Mouse (Mus musculus) testis, postnatal 14 days (tissue): ENCODE data around the gene Hmgn2.
A peak's percentile ranks its signal among the peaks of the same experiment; 100 is the strongest.
"Not testable (repeated sequence)": the region's sequence is repeated elsewhere in the genome, so short reads cannot be mapped to it uniquely, and the experiment has no call there.

Experiments
- DNase-seq: peaks from one replicate; pipeline ENCODE4 v3.0.0; 2021; ENCODE audit warnings: low spot score

Hmgn2 gene

DNA sequence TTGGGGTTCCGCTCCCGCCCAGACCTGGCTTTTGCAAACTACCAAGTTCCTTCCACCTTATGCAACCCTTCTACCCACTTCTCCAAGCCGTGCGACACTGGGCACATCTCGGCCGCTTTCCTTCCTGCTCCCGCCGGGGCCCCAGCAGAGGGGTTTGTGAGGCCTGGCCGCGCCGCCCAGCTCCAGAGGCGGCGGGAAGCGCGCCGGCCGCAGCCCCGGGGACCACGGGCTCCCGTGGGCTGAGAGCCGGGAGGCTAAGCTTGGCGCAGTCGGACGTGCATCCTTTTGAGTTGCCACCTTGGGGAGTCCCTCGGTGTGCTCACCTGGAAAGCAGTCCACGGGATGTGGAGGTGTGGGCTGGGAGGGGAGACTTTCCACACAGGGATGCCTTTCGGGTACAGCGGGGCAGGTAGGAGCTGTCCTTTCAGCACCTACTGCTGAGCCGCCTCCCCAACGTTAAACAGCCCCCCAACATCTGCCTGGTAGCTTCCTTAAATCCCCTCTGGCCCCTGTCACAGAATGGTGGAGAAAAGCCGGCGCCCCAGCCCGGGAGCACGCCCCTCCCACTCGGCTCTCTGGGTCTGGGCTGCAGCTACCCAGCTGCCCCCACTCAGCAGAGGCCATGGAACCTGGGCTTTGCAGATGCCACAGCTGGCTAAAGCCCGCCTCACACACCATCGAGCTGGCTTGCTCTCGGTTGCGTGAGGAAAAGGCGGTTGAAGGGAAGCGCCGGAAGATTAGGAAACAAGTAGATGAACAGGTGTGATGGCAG lies at the start of gene Hmgn2:
TSS of gene Hmgn2 (minus strand) at position 501 of the 772 bp plus-strand sequence.
- DNase-seq = peak; percentile 71

DNA sequence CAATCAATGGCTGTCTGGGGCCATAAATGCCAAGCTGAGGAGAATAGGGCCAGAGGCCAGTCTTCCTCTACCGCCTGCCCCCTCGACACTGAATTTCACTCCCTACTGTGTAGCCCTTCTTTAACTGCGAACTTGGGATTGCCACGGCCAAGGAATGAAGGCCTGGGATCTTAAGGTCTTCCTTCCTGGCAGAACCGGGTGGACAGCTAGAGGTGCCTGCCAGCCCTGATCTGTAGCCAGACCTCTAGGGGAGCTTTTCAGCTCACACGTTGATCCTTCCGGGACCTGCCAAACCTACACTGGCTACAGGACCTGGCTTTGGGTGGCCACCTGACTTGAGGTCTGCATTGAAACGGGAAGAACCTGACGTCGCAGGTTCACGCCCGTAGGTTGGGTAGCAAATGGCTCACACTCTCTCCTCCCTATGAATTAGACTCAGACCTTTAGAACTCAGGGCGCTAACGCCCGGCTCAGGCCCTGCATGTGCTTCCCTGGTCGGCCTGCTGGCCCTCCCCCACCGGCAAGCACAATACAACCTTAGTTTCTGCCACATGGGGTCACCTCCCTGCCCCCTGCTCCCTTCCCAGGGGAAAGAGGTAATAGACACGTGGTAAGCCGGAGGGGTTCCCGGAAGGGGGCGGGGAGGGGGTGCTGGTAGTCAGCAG lies 48.9 kb upstream of the Hmgn2 start:
- DNase-seq = no peak

DNA sequence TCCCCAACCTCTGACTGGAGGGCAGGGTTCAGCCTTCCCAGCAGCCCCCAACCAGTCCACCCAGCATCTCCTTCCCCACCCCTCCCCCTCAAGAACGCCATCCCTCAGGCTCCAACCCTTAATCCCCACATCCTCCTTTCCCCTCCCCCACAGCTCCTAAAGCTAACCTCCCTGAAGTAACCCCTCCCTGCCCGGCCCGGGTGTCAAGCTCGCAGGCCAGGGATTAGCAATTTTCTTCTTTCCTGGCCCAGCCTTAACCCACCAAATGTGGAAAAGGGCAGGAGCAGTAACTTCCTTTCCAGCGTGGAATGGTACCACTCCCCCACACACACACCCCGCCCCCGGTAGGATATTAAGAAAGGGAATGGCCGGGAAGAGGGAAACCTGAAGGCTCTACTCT lies 48.3 kb upstream of the Hmgn2 start:
- no peak for DNase-seq

DNA sequence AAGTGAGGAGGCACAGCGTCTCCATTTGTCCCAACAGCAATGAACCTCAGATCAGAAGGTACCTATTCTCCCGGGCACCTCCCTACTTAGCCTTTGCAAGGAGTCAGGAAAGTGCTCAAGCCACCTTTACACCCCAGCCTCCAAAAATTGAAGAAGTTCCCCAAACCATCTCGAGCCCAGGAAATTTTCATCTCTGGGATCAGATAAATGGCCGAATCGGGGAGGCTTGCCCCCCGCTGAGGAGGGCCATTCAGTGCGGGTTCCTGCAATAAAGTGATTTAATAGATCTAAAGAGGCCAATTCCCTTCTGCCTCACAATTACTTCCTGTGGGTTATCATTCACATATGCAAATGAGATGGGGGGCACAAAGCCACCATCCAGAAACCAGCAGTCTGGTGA lies 47.8 kb upstream of the Hmgn2 start:
- no peak for DNase-seq

DNA sequence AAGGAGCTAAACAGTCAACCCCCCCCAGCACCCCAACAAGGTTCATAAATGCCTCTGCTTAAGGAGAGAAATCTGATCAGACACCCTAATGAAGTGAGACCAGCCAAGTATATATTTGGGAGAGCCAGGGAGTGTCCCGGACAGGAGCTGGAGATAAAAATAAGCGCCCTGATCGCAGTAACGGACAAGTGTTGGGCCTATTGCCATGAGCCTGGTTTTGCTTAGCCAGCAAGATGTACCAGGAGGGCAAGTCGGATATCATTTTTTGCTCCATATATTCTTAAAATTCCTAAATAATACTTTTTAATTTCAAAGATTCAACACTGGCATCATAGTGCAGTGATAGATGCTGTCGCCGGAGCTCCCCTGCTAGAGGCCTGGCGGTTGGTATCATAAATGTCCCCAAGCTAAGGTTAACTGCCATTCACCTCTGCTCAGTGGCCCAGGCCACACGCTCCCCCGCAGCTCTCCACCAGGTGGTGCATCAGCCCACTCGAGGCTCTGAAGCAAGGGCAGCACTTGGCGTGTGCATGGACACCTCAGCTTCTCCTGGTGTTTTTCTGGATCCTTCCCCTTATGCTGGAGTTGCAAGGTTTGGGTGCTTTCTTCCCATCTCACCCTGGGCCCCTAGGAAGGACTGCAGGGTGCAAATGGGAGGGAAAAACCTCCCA lies 44.5 kb upstream of the Hmgn2 start:
- no peak for DNase-seq

DNA sequence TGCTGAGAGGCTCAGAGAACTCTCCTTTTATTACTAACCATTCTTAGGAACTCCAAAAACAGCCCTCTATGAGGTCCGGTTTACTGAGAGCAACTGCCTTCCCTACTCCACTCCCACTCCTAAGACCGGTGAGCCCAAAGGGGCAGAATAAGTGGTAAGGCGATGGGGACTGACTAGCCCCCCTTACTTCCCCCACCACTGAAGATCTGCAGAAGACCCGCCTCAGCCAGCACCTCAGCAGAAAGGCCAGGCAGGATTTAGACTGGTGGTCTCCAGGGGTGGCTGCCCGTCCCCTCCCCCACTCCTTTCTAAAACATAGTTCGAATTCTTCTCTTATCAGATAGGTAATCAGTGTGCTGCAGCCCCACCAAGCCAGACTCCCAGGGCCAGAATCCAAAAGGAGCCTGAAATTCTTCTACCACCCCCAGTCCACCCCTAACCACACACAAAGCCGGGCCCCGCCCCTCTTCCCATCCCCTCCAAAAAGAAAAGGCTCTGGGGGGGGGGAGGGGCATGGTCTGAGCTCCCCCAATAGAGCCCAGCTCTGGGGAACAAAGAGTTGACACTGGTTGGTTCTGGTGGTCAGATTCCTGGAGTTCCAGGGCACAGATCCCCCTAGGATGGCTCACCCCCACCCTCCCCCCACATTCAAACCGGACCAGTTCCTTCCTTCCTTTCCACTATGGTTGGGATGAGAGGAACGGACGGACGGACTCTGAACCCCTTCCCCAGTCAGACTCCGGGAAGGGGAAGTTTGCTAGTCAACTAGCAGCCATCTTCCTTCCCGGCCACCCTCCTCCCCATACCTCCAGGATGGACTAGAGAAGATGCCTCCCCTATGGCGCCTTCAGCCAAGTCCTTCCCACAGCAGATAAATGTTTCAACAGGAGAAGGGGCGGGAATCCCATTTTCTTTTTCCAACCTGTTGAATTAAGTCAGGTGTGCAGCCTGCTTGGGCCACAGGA lies 43.3 kb upstream of the Hmgn2 start:
- no peak for DNase-seq

DNA sequence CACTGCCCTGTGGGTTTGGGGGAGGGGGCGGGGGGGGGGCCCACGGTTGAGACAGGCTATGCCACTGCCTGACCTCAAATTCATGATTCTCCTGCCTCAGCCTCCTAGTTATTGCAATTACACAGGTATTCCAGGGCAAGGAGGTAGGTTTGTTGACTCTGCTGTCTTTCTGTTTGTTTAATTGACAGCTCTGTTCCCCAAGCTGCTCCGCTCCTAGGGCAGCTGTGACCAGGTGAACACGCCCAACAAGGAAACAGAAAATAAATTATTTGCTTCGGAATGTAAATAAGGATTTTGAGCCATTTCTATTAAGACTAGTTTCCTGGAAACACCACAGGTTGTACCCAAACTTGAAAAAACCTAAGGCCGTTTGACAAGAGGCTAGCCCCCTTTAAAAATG lies 41.3 kb upstream of the Hmgn2 start:
- no peak for DNase-seq

DNA sequence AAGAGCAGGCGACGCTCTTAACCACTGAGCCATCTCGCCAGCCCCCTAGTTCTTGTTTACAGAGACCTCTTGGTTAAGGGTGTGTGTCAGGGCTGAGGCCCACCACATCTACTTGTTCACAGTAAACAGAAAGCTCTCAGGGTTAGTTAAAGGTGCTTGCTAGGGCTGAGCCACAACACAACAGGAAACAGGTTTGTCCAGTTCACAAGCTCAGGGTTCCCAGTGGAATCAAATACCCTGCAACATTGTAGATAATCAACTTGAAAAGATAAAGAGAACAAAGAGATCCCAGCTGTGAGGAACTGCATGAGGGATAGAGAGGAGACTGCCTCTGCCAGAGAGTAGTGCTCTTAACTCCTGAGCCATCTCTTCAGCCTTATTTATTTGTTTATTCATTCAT lies 38.4 kb upstream of the Hmgn2 start:
- peak; percentile 74 for DNase-seq

DNA sequence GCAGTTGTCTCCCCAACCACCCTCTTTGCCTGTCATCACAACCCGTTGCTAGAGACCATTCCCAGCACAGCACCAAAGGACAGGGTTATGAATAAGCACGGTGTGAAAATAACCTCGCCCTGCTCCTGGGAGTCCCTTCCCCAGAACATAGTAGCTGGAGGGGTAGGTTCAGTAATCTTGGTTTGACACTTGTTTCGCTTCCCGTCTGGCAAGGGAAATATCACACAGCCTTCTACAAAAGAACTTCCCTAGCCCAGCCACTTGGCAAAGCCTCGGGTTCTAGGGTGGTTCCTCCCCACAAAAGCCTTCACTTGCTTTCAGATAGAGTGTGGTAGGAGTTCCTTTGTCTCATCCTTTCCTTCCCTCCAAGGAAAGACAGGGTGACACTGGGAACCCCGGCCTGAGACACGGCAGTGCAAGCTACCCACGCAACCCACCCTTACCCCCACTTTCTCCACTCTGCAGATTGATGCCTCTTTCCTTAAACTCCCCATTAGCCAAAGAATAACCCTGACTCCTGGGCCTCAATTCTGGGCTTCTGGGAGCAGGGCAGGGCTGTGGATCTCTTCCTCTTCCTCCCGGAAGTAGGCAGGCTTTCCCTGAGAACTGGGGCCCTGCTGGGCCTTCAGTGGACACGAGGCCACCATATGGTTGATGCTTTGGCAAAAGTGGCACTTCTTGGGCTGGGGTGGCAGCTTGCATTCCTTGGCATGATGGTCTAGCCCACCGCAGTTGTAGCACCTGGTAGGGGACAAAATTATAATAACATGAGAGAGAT lies 37.3 kb upstream of the Hmgn2 start:
- DNase-seq = no peak

DNA sequence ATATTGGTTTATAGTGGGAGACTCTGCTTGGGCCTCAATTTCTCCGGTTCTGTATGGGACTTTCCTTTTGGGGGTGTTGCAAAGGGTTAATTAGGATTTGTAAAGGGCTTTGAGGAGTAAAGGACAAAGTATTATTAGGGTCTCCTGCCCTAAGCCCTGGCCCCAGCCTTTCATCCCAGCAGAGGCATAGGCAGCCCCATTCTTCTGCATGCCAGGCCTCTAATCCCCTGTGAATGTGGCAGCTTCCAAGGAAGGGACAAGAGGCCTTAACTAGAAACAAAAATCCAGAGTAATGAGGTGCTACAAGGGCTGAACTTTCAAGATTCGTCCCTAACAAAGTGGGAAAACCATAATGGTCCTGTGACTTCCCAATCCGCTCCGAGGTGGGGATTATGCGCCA lies 34.5 kb upstream of the Hmgn2 start:
- no peak for DNase-seq

DNA sequence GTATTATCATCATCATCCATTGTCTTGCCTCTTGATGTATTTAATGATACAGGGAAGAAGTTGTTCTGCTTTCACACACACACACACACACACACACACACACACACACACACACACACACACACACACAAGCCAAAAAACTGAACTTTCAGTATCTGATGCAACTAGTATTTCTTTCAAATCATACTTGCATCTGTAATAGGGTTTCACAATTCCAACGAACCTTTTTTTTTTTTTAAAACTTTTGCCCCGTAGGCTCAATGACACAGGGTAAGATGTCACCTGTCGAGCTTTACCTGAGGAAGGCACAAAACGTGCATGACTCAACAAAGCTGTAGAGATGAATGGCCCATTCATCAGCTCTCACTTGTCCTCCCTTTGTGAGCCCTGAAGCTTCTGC lies 33.8 kb upstream of the Hmgn2 start:
- DNase-seq = no peak

DNA sequence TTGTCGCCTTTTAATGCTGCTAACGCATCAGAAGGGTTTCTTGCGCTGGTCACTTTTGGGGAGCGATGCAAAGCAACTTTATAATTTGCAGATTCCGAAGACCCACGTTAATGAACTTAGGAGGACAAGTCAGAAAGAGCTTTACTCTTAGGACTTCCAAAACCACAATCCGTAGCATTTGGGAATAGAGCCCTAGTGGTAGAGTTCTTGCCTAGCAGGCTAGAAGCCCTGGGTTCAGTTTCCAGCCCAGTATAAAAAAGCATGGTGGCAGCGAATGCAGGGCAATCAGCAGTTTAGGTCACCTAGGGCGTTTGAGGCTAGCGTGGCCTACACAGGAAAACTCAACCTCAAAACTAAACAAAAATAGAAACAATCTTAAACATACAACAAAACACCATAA lies 33.3 kb upstream of the Hmgn2 start:
- no peak for DNase-seq

DNA sequence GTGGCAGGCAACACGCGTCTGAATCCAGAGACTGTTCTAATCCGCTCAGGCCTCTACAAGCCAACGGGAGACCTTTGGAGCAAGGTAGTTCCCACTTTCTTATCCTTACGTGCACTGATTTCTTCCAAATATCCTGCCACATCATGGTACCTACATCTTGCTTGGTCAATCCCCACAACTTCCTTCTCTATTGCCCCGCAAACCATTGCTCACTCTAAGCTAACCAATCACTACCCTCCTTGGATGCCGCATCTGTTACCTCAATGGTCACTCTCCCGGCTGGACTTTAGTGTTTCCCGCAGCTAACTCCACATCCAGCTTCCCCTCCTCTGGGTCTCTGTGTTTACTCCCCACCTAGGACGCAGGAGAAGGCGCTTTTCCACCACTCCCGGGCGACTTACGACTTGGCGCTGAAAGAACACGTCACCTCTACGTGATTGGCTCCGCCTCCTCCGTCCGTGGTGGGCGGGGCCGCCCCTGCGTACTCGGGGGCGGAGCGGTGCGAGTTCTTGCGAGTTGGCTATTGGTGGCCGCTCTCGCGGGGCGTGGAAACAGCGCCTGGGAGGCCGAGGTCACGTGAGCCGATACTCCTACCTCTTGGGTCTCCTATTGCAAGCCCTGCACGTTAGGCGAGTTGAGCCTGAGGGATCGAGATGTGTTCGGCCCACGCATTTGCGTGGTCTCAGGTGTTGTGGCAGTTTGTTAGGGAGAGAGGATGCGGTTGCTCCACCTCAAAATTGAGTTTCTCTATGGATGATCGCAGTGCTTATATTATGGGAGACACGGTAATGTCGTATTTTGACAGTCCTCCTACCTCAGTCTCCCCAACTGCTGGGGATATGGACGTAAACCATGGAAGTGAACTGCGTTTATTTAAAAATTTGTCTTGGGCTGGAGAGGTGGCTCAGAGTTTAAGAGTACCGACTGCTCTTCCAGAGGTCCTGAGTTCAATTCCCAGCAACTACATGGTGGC lies 32.3 kb upstream of the Hmgn2 start, which contains the start of gene Dhdds:
TSS of gene Dhdds (minus strand) at position 453 of the 973 bp plus-strand sequence.
- DNase-seq = peak; percentile 95

DNA sequence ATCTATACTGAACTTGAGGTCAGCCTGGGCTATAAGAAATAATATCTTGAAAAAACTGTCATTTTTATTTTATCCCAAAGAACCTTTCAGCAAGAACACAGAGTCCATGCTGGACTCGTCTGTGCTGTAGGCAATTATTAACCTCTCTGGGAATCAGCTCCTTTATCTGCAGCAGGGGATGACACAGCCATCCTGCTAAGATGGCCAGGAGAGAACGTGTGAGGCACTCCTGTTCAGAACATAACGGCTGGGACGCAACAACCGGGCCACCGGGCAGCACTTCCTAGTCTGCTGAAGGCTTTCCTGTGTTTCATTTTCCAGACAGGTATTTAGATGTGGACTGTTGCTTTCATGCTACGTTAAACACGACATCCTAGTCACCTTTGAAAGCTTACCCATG lies 26.2 kb upstream of the Hmgn2 start:
- DNase-seq = no peak

DNA sequence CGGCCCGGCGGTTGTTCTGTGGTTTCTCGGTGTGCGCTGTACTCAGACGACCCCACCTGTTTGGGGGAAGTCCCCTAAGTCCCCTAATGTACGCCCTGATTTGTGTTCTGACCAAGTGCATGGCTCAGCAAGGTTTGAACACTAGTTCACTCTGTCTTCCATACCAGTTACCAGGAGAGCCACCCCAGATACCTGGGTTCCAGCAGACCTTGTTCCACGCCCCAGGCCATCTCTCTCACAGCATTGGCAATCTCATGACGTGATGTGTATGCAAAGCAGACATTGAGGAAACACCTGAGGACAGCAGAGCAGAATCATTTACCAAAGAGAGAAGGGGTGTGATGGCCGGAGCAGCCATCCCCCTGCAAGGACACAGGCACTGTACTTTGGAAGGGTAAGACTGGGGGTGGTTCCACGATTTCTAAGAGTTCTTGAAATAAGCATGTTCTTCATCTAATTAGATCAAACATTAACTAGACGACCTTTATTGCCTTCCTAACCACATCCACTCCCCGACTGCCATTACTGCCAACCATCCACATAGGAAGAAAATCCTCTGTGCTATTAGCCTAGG lies 22.7 kb upstream of the Hmgn2 start:
- no peak for DNase-seq

DNA sequence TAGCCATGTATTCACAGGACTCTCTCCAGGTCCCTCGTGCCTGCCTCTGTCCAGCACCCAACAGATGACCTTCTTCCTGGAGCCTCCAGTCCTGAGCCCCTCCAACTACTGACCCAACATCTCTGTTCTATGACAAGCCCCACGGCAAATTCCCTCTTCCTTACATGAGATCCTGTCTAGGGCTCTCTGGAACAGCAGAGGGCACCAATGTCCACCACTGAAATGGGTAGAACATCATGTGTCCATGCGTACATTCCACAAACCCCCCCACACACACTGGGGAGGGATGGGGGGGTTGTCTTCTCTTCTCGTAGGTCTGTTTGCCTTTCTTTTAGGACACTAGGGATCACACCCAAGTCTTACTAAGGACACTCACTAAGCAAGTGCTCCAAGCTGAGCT lies 21.6 kb upstream of the Hmgn2 start:
- no peak for DNase-seq

DNA sequence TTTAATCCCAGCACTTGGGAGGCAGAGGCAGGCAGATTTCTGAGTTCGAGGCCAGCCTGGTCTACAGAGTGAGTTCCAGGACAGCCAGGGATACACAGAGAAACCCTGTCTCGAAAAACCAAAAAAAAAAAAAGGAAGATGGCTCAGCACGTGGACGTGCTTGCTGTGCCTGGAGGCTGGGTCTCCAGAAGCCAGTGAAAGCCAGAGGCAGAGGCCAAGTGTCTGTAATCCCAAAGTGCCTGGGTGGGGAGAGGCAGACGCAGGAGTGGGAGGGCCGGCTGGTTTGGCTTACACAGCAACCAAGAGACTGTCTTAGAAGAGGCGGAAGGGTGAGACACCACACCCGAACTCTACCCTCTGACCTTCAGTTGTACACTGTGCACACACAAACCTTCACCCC lies 19.8 kb upstream of the Hmgn2 start:
- DNase-seq = not testable (repeated sequence)

DNA sequence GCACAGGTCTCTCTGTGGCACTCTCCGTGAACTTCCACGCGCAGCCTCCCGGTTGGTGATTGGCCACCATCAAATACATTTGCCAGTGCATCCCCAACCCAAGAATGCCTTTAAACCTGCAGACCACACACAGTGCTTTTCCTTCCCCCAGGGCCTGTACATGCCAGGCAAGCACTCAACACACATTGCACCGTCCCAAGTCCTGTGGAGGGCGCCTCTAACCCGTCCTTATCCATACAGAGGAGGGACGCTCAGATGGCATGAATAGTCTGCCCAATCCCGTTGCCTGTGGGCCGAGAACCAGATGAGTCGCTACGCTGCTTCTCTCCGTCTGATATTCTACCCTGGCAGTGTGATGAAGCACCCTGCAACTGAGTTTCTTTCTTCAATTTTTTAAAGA lies 14.5 kb upstream of the Hmgn2 start:
- no peak for DNase-seq

DNA sequence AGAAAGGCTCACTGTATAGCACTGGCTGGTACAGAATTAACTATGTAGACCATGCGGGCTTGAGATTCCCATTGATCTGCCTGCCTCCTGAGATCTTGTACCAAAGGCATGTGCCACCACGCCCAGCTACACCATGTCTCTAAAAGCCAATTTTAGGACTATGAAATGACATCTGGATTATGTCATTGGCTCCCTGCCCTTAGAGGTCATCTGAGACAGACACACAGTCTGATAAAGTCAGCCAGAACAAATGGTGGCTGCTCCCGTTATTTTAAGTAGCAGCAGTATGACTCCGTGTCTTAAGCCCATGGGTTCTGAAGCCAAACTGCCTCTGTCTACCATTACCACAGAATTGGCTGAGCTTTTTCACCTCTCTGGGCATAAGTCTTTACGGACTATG lies 12.0 kb upstream of the Hmgn2 start:
- no peak for DNase-seq
